Mouse (Mus musculus): ENCODE data around the gene Rab1b. TPM values are rescaled to one million over a fixed set of nuclear protein-coding genes. Genes with fewer than 3 reads are reported as not detected.
"Not testable (repeated sequence)": the region's sequence is repeated elsewhere in the genome, so short reads cannot be mapped to it uniquely, and the experiment has no call there.

The Rab1b gene
- polyA plus RNA-seq, 1 experiment: 445 TPM

DNA sequence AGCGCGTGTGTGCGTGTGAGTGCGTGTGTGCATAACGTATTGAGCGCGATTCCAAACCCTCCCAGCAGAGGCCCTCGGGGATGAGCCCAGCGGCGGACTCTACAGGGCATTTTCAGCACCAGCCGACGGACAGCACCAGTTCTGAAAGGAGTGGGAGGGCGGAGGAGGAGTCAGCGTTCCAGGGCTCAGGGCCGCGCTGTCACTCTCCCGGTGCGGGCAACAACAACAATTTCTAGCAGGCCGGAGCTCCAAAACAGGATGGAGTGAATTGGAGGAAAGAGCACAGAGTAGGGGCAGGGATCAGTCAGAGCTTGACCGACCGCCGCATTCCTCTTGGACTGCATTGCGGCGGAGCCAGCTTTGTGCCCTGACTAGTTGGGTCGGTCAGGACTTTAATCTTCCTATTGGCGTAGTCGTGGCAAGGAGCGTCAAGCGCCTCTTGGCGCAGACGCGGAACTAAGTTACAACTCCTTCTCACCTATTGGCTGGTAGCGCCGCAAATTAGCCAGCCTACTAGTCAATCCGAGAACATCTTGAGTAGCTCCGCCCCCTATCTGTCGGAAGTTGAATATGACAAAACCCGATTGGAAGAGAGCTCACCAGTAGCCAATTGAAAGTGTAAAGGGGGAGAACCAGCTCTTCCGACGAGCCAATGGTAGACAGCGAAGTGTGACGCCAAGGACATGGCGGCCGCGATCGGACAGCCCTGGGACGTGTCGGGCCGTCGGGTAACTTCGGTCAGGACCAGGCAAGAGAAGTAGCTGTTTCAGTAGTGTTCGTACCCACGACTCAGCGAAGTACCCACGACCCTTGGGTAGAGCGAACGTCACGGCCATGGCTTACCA is 18.8 kb downstream of the Rab1b start, which contains the start of gene Yif1a:
Yif1a (plus strand) TSS at position 655 of the 845 bp plus-strand sequence.
- Histone ChIP-seq H3K9me3 (no peaks in the 10 kb centered on the region), H3K4me1 (peaks cover 40% of the 10 kb centered on the region), H3K36me3 (replicated peaks; ENCODE audit: low read length) (peaks cover 37% of the 10 kb centered on the region), H3K27me3 (replicated peaks) (peaks cover 32% of the 10 kb centered on the region), H3K4me3 (replicated peaks) (peak within 1 kb of the TSS; percentile 100)
- TF ChIP-seq GATA1 (IDR thresholded peaks at IDR 0.05; ENCODE audit: borderline replicate concordance, low read length) (no peak), FLI1 (IDR thresholded peaks at IDR 0.05; ENCODE audit: low read length) (no peak)

DNA sequence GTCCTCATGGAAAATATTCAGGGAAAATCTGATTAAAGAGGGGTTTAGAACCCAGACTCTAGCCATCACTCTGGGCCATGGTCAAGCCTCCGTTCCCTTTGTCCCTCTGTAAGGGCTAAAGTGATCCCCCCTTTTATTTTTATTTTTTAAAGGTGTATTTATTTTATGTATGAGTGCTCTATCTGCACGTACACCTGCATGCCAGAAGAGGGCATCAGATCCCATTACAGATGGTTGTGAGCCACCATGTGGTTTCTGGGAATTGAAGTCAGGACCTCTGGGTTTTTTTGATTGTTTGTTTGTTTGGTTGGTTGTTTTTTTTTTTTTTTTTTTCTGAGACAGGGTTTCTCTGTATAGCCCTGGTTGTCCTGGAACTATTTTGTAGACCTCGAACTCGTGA is 20.3 kb downstream of the Rab1b start:
- Histone ChIP-seq H3K4me1 (peaks cover 45% of the 10 kb centered on the region), H3K36me3 (replicated peaks; ENCODE audit: low read length) (peaks cover 21% of the 10 kb centered on the region), H3K27me3 (replicated peaks) (peaks cover 48% of the 10 kb centered on the region)
- not testable (repeated sequence) for H3K4me3 ChIP-seq (replicated peaks); H3K9me3 ChIP-seq

DNA sequence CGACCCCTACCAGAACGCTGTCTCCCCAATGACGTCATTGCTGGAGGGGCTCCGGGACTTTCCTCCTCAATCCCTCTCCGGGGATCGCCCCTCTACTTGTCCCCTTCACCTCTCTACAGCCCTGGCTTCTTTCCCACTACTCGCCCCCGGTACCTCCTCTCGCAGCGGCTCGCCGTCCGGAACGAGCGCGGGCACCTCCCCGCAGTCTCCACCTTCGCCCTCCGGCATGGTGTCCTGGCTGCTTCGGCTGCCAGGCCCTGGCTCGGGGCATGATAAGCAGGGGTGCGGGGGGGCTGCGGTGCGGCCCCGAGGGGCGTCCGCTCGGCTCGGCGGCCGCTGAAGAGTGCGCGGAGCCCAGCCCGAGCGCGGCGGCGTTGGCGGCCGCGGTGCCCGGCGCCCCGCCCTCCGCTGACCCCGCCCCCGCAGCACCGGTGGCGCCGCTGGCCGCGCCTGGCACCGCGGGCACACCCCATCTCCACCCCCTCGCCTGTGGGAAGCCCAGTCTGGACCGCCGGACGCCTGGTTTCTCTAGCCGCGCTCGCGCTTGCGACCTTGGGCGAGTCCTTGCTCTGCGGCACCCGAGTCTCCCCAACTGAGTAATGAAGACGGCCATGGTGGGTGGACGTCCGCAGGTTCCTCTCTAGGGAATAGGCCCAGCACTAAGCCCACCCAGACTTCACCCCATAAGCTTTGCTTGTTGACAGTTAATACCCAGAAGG is 21.6 kb downstream of the Rab1b start, which contains the start of gene Tmem151a:
Tmem151a (minus strand) TSS at position 387 of the 719 bp plus-strand sequence.
- Histone ChIP-seq H3K4me3 (replicated peaks) (peak within 1 kb of the TSS; percentile 85), H3K27me3 (replicated peaks) (peaks cover 60% of the 10 kb centered on the region), H3K36me3 (replicated peaks; ENCODE audit: low read length) (peaks cover 9% of the 10 kb centered on the region), H3K4me1 (peaks cover 45% of the 10 kb centered on the region), H3K9me3 (no peaks in the 10 kb centered on the region)
- no peak for TF ChIP-seq GATA1 (IDR thresholded peaks at IDR 0.05; ENCODE audit: borderline replicate concordance, low read length)

DNA sequence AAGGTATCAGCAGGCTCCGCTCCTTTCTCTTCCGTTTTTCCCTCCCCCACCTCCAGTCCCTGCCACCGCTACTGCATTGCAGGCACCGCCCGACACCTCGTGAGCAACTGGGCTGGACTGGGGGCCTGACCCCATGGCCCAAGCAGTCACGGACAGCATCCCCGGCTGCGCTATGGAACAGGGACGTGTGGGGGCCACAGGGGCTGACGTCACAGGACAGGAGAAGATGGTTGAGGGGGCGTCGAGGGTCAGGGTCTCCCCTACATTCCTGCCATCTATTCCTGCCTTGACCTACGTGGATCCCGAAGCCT is 22.1 kb downstream of the Rab1b start:
- Histone ChIP-seq H3K9me3 (no peaks in the 10 kb centered on the region), H3K27me3 (replicated peaks) (peaks cover 65% of the 10 kb centered on the region), H3K4me1 (peaks cover 44% of the 10 kb centered on the region), H3K4me3 (replicated peaks) (peak overlapping the region; percentile 85), H3K36me3 (replicated peaks; ENCODE audit: low read length) (peaks cover 5% of the 10 kb centered on the region)
- TF ChIP-seq GATA1 (IDR thresholded peaks at IDR 0.05; ENCODE audit: borderline replicate concordance, low read length): no peak

DNA sequence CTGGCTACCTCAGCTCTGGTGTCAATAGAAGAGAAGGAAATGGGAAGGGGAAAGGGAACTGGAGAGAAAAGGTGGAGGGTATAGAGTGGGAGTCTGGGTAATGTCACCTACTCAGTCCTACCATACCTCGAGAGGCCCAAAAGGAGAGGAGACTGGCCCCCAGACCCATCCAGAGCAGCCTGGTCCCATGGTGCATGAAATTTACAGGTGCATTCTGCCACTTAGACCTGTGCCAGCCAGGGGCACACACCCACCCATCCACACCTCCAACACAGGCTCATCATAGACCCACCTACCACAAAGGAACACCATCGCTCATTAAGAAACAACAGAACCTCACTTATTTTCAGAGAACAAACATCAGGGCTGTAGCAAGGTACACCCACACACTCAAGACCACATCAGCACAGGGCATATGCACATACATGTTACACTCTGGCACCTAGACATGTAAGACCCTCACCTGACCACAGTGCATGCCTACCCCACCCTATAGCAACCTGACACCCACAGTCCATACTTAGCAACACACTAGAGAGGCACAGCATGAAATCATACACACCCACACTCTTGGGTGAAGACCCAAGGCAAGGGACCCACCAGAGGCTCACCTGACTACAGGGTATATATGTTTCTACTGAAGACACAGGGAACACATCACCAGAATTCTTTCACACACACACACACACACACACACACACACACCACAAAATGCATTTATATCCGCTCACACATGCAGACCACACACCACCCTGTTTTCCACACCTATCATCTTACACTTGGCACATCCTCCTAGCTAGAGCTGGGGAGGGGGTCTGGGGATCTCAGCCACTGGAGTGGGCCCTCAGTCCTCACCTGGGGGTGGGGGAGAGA is 22.7 kb downstream of the Rab1b start:
- peaks cover 66% of the 10 kb centered on the region for H3K27me3 ChIP-seq (replicated peaks)
- no peaks in the 10 kb centered on the region for H3K36me3 ChIP-seq (replicated peaks; ENCODE audit: low read length)
- H3K4me1 ChIP-seq: peaks cover 38% of the 10 kb centered on the region
- TF ChIP-seq GATA1 (IDR thresholded peaks at IDR 0.05; ENCODE audit: borderline replicate concordance, low read length) (no peak), FLI1 (IDR thresholded peaks at IDR 0.05; ENCODE audit: low read length) (no peak)
- no peaks in the 10 kb centered on the region for H3K9me3 ChIP-seq
- no peak overlapping the region for H3K4me3 ChIP-seq (replicated peaks)

DNA sequence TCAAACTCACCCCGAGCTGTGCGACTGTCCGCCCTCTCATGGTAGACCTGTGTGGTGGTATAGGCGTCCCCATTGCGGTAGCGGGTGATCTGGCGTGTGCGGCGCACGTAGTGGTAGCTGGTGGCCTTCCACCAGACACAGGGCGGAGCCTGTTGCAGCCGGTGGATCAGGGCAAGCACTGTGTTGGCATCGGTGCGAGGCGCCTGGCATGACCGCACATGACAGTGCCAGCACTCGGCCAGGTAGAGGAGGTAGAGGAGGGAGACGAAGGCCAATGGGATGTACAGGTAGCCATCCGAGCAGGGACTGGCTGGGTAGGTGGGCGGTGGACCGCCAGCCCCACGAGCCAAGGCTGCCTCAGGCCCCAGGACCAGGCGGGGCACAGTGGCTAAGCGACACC is 24.3 kb downstream of the Rab1b start:
- H3K27me3 ChIP-seq (replicated peaks): peaks cover 71% of the 10 kb centered on the region
- H3K36me3 ChIP-seq (replicated peaks; ENCODE audit: low read length): no peaks in the 10 kb centered on the region
- H3K9me3 ChIP-seq: no peaks in the 10 kb centered on the region
- TF ChIP-seq FLI1 (IDR thresholded peaks at IDR 0.05; ENCODE audit: low read length) (no peak), GATA1 (IDR thresholded peaks at IDR 0.05; ENCODE audit: borderline replicate concordance, low read length) (no peak)
- peaks cover 27% of the 10 kb centered on the region for H3K4me1 ChIP-seq
- H3K4me3 ChIP-seq (replicated peaks): peak overlapping the region; percentile 59

DNA sequence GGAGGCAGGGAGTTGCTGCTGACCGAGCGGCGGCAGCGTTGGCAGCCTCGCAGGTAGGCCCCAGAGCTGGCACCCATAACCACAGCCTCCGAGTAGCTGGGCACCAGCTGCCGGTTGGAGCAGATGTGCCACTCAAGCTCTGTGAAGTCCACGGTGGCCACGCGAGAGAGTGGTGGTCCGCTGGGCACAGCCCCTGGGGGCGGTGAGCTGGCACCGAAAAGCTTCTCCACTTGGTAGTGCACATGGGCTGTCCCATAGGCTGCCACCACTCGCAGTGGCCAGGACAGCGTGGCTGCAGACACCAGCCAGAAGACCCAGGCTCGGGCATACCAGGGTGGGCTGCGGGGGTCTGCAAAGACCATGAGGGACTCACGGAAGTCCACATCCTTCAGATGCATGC is 24.9 kb downstream of the Rab1b start:
- no peaks in the 10 kb centered on the region for H3K36me3 ChIP-seq (replicated peaks; ENCODE audit: low read length)
- H3K4me1 ChIP-seq: peaks cover 21% of the 10 kb centered on the region
- no peaks in the 10 kb centered on the region for H3K9me3 ChIP-seq
- H3K27me3 ChIP-seq (replicated peaks): peaks cover 71% of the 10 kb centered on the region
- no peak overlapping the region for H3K4me3 ChIP-seq (replicated peaks)
- TF ChIP-seq FLI1 (IDR thresholded peaks at IDR 0.05; ENCODE audit: low read length): no peak

DNA sequence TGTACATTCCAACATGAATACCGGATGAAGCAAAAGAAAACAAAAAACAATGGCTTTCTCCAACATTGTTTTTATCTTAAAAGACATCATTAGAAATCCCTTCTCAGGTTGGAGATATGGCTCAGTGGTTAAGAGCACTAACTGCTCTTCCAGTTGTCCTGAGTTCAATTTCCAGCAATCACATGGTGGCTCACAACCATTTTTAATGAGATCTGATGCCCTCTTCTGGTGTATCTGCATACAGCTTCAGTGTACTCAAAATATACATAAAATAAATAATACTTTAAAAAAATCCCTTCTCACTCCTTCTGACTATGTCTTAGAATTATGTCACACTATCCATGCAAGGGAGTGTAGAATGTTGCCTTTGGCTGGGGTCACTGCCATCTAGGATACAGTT is 27.6 kb downstream of the Rab1b start:
- Histone ChIP-seq H3K27me3 (replicated peaks) (peaks cover 65% of the 10 kb centered on the region), H3K9me3 (peaks cover 5% of the 10 kb centered on the region), H3K4me3 (replicated peaks) (no peak overlapping the region), H3K36me3 (replicated peaks; ENCODE audit: low read length) (no peaks in the 10 kb centered on the region), H3K4me1 (peaks cover 10% of the 10 kb centered on the region; the same call in 1 of the 2 replicates)
- TF ChIP-seq GATA1 (IDR thresholded peaks at IDR 0.05; ENCODE audit: borderline replicate concordance, low read length) (no peak), FLI1 (IDR thresholded peaks at IDR 0.05; ENCODE audit: low read length) (no peak)

DNA sequence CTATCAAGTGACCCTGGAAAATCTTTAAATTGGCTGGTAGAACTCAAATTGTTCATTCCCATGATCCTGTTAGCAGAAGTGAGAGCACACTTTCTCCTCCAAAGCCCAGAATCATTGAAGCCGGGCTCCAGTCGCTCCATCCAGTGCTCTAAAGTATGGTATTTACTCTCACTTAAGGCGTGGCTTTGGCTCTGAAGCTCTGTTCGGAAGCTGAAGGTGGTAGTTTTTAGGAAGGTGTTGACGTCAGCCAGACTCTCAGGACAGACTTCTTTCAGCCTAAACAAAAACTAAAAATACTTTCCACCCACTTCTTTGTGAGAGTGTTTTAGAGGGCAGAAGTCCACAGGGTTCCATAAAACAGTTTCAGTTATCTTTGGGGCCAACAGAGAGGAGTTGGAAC is 33.4 kb downstream of the Rab1b start:
- peaks cover 34% of the 10 kb centered on the region for H3K4me1 ChIP-seq
- H3K9me3 ChIP-seq: peaks cover 5% of the 10 kb centered on the region
- no peak overlapping the region for H3K4me3 ChIP-seq (replicated peaks)
- TF ChIP-seq GATA1 (IDR thresholded peaks at IDR 0.05; ENCODE audit: borderline replicate concordance, low read length) (no peak), FLI1 (IDR thresholded peaks at IDR 0.05; ENCODE audit: low read length) (no peak)
- H3K27me3 ChIP-seq (replicated peaks): peaks cover 60% of the 10 kb centered on the region
- H3K36me3 ChIP-seq (replicated peaks; ENCODE audit: low read length): no peaks in the 10 kb centered on the region
